Mouse (Mus musculus): ENCODE results near the gene Mtmr12.
A peak's percentile ranks its signal among the peaks of the same experiment; 100 is the strongest.

Mtmr12 gene

GRCm38 (mm10) chr15:12237539-12237938, 32.7 kb downstream of the Mtmr12 start:
- DNase-seq = no peak

- DNase-seq = no peak
Measured at GRCm38 (mm10) chr15:12238337-12238736, 33.5 kb downstream of the Mtmr12 start.

- DNase-seq = no peak
Measured at GRCm38 (mm10) chr15:12240705-12241328, 36.0 kb downstream of the Mtmr12 start.

- peak; percentile 49 for DNase-seq
Measured at GRCm38 (mm10) chr15:12243792-12244191, 39.0 kb downstream of the Mtmr12 start.

- no peak for DNase-seq
Measured at GRCm38 (mm10) chr15:12245580-12246359, 40.9 kb downstream of the Mtmr12 start.

- DNase-seq = no peak
Measured at GRCm38 (mm10) chr15:12246360-12247158, 41.7 kb downstream of the Mtmr12 start.

GRCm38 (mm10) chr15:12247159-12247603, 42.4 kb downstream of the Mtmr12 start:
- no peak for DNase-seq

GRCm38 (mm10) chr15:12248279-12248678, 43.5 kb downstream of the Mtmr12 start:
- DNase-seq = peak; percentile 49

- DNase-seq = no peak
Measured at GRCm38 (mm10) chr15:12250350-12250749, 45.5 kb downstream of the Mtmr12 start.

- peak; percentile 34 for DNase-seq
Measured at GRCm38 (mm10) chr15:12251416-12252140, 46.8 kb downstream of the Mtmr12 start.

- DNase-seq = no peak
Measured at GRCm38 (mm10) chr15:12252141-12252489, 47.3 kb downstream of the Mtmr12 start.

- DNase-seq = peak; percentile 40
Measured at GRCm38 (mm10) chr15:12257730-12258494, 53.1 kb downstream of the Mtmr12 start.

GRCm38 (mm10) chr15:12263056-12263455, 58.2 kb downstream of the Mtmr12 start:
- DNase-seq = no peak

GRCm38 (mm10) chr15:12266460-12266859, 61.6 kb downstream of the Mtmr12 start:
- DNase-seq = peak; percentile 26

GRCm38 (mm10) chr15:12268021-12268420, 63.2 kb downstream of the Mtmr12 start:
- DNase-seq = peak; percentile 86

- DNase-seq = no peak
Measured at GRCm38 (mm10) chr15:12271340-12271739, 66.5 kb downstream of the Mtmr12 start.

GRCm38 (mm10) chr15:12273325-12274052, 68.7 kb downstream of the Mtmr12 start:
- no peak for DNase-seq

- no peak for DNase-seq
Measured at GRCm38 (mm10) chr15:12274053-12274769, 69.4 kb downstream of the Mtmr12 start.

- DNase-seq = no peak
Measured at GRCm38 (mm10) chr15:12275091-12275623, 70.3 kb downstream of the Mtmr12 start.

GRCm38 (mm10) chr15:12279816-12280215, 75.0 kb downstream of the Mtmr12 start:
- DNase-seq = no peak

Measured in lung, postnatal 14 days (tissue).